Mouse (Mus musculus) embryo, embryonic 11 days (tissue): ENCODE measurements around the gene Pkdrej.
"Not testable (repeated sequence)": the region's sequence is repeated elsewhere in the genome, so short reads cannot be mapped to it uniquely, and the experiment has no call there.

Source experiments
- DNase-seq: peaks from one replicate; pipeline ENCODE4 v3.0.0-alpha.2; 2015

Pkdrej gene

GRCm38 (mm10) chr15:85821203-85822010 is at the start of gene Pkdrej:
Pkdrej (minus strand) TSS chr15:85821734.
- peak; percentile 73 for DNase-seq

- peak; percentile 84 for DNase-seq
Observed at GRCm38 (mm10) chr15:85867696-85868095, 46.2 kb upstream of the Pkdrej start.

GRCm38 (mm10) chr15:85865913-85866312 is 44.4 kb upstream of the Pkdrej start:
- not testable (repeated sequence) for DNase-seq

- peak; percentile 98 for DNase-seq
Observed at GRCm38 (mm10) chr15:85859490-85860031, 38.0 kb upstream of the Pkdrej start, which contains the start of gene Gtse1. Gtse1 (plus strand) TSS chr15:85859745.

GRCm38 (mm10) chr15:85858980-85859489 is 37.5 kb upstream of the Pkdrej start:
- peak; percentile 34 for DNase-seq

- no peak for DNase-seq
Observed at GRCm38 (mm10) chr15:85851656-85852392, 30.3 kb upstream of the Pkdrej start.

- DNase-seq, result no peak
Observed at GRCm38 (mm10) chr15:85845071-85845470, 23.5 kb upstream of the Pkdrej start.

- no peak for DNase-seq
Observed at GRCm38 (mm10) chr15:85841796-85842360, 20.3 kb upstream of the Pkdrej start.

- DNase-seq, result peak; percentile 31
Observed at GRCm38 (mm10) chr15:85840983-85841382, 19.4 kb upstream of the Pkdrej start.

GRCm38 (mm10) chr15:85836887-85837286 is 15.4 kb upstream of the Pkdrej start:
- DNase-seq, result no peak

GRCm38 (mm10) chr15:85835335-85835734 is 13.8 kb upstream of the Pkdrej start:
- no peak for DNase-seq

- no peak for DNase-seq
Observed at GRCm38 (mm10) chr15:85832599-85832998, 11.1 kb upstream of the Pkdrej start.

- DNase-seq, result peak; percentile 88
Observed at GRCm38 (mm10) chr15:85831954-85832590, 10.5 kb upstream of the Pkdrej start, which contains the start of gene Ttc38. Ttc38 (plus strand) TSS chr15:85832306.

- no peak for DNase-seq
Observed at GRCm38 (mm10) chr15:85829470-85829869, 7.9 kb upstream of the Pkdrej start.

- DNase-seq, result no peak
Observed at GRCm38 (mm10) chr15:85828071-85828470, 6.5 kb upstream of the Pkdrej start.

- DNase-seq, result no peak
Observed at GRCm38 (mm10) chr15:85826676-85827075, 5.1 kb upstream of the Pkdrej start.

- DNase-seq, result peak; percentile 47
Observed at GRCm38 (mm10) chr15:85822011-85822359, 451 bp upstream of the Pkdrej start.

GRCm38 (mm10) chr15:85813428-85813827 is 8.1 kb downstream of the Pkdrej start:
- DNase-seq, result no peak

- peak; percentile 97 for DNase-seq
Observed at GRCm38 (mm10) chr15:85811535-85812277, 9.8 kb downstream of the Pkdrej start, which contains the start of gene Cdpf1. Cdpf1 (minus strand) TSS chr15:85811697.

GRCm38 (mm10) chr15:85810806-85811521 is 10.6 kb downstream of the Pkdrej start:
- peak; percentile 41 for DNase-seq

GRCm38 (mm10) chr15:85810462-85810805 is 11.1 kb downstream of the Pkdrej start:
- DNase-seq, result no peak
